Mouse (Mus musculus) skeletal muscle tissue, adult 2 months (tissue): ENCODE results near the gene Pllp.

Experiments
- DNase-seq: peaks from one replicate; pipeline ENCODE4 v3.0.0-alpha.2; 2012; ENCODE audit warnings: low read depth, low spot score

Gene Pllp

GRCm38 (mm10) chr8:94695994-94696384 is at the start of gene Pllp:
Pllp (minus strand) TSS chr8:94696278.
- no peak for DNase-seq

GRCm38 (mm10) chr8:94745476-94746184 is 49.6 kb upstream of the Pllp start, which contains the start of gene Ccl22:
Ccl22 (plus strand) TSS chr8:94745590.
- DNase-seq, result no peak

DNA sequence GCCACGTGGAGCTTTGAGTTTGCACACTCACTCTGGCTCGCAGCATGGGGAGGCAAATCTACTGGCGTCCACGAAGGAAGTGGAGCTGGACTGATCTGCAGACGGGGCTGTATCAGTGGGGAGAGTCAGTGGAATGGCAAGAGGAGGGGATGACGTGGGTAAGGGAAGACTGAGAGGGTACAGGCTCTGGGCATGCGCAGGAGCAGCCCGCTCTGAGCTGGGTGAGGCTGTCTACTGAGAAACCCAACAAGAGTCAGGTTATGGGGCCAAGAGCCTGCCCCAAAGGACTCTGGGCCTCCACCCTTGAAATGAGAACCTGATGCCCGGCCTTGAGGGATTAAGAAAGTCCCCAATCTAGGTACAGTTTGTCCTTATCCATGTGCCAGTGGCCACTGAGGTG is 48.9 kb upstream of the Pllp start:
- no peak for DNase-seq

DNA sequence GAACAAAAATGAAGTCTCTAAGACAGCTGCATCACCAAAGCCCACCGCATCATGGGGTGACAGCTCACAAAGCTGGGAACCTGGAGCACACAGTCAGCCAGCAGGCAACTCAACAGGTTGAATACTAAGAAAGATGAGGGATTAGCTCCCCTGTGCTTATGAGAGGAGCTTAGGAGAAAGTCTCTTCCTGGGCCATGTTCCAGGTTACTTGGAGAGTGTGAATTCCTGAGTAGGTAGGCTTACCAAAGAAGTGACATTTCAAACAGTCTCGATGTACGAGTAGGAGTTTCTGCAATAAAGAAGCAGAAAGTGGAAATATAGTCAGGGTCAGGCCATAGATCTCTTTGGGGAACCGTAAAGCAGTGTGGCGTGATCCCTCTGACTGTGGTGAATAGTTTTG is 48.4 kb upstream of the Pllp start:
- DNase-seq, result no peak

DNA sequence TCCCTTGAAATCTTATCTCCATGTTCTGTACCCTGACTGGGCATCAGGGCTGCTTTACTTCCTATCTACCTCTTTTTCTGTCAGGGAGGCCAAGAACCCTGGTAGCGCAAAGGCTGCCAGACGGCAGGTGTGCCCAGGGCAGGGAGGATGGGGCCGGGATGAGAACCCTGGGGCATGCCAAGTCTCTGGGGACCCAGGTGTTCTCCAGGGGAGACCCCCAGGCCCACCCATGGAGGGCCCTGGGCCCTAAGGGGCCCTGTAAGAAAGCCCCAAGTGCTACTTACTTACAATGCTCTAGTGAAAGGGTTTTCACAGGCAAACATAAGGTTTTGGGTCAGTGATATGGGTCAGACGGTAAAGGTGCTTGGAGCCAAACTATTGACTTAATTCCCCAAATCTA is 45.6 kb upstream of the Pllp start:
- DNase-seq, result no peak

GRCm38 (mm10) chr8:94740591-94740990 is 44.5 kb upstream of the Pllp start:
- no peak for DNase-seq

GRCm38 (mm10) chr8:94739829-94740228 is 43.8 kb upstream of the Pllp start:
- DNase-seq, result no peak

DNA sequence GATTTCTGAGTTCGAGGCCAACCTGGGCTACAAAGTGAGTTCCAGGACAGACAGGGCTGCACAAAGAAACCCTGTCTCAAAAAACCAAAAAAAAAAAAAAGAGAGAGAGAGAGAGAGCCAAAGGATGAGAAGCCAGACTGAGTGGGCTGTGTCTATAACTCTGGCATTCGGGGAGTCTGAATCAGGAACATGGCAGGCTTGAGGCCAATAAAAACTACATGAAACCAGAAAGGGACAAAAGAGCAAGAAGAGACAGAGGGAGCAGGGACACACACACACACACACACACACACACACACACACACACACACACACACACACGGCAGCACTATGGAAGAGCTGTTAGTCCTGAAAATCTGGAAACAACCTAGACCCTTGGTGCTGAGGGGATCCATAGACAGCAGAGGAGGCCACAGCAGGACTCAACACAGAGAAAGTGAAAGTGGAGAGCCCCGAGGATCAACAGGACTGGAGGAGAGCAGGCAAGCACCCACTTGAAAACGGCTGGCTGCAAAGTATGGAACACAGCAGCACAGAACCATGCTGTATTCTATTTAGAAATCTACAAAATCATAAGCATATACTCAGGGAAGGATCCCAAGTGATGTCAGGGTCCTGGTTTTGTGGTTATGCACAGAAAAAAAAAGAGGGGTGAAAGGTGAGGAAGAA is 39.5 kb upstream of the Pllp start:
- no peak for DNase-seq

DNA sequence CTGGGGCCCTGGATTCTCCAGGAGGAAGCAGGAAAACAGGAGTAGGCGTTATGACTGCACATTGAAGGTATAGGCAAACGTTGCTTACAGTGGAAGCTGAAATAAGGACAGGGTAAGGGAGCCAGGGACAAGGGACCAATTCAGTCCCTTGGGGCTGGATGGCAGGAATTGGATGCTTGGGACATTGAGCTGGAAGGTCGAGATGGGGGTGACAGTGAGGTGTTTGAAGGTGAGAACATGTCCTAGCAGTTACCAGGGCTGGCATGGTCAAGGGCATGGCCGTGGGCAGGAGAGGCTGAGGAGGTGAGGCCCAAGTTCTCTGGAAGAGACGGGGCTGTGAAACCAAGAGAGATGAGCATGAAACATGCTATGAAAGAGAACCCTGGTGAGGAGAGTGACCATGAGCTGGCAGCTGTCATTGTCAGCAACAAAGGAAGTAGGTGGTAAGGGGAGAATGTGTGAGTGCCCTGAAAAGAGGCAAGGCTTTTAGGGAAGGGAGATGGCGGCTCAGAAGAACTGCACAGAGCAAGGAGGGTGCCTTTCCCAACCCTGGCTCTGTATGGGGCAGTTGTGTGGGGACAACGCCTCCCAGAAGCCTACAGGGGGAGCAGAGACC is 38.8 kb upstream of the Pllp start:
- DNase-seq, result no peak

DNA sequence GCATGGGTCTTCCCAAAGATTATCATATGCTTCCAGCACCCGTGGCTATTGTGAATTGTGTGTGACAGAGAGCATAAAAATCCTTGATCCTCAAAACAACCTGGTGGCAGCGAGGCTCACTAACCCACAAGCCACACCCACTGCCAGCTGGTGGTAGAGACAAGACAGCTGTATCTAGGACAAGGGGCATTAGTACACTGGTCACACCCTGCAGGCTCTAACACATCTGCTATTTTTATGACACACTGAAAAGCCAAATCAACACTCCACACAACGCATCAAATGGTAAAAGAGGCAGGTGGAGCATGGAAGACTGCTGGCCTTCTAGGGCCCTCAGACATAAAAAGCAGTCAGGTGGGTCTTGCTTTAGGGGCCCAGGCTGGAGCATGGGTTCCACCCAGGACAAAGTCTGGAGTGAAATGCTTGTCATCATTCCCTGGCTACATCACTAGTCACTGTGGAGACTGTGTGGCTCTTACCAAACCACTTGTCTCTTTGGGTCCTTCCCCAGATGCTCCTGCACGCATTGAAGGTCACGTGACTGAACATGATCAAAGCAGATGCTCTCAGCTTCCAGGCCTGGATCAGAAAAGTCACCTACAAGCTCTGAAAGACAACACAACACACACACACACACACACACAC is 37.9 kb upstream of the Pllp start:
- peak; percentile 25 for DNase-seq

- no peak for DNase-seq
Measured at GRCm38 (mm10) chr8:94729301-94729700, 33.2 kb upstream of the Pllp start.

GRCm38 (mm10) chr8:94725998-94726397 is 29.9 kb upstream of the Pllp start:
- DNase-seq, result no peak

DNA sequence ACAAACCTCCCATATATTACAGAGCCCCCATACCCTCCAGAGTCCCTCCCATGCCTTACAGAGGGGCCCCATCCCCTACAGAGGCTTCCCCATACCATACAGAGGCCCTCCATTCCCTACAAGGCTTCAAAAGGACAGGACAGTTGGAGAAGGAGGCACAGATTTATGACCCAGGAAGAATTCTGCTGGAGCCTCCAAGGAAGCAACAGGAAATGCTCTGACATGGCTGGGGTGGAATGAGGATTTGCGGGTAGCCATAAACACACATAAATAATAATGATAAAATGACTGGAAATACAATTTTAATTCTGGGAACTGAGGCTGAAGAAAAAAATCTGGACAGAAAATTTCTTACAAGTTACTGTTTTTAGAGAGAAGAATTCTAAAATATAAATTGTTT is 20.8 kb upstream of the Pllp start:
- DNase-seq, result no peak

DNA sequence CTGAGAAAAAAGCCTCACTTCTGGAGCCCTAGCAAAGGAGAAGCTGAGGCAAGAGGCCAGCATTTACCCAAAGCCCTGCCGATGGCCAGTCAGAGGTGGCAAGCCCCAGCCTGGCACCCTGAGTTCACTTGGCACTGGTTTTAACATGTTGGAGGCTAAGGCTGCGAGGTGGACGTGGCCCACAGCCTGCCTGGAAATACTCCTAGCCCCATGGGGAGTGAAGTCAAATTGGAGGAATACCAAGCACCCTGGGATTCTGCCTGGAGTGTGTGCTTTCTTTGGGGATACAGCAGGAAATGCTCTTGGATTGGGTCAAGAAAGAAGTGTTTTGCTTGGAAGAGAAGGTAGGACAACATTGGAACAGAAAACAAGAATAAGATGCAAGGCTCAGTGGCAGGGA is 19.8 kb upstream of the Pllp start:
- no peak for DNase-seq

DNA sequence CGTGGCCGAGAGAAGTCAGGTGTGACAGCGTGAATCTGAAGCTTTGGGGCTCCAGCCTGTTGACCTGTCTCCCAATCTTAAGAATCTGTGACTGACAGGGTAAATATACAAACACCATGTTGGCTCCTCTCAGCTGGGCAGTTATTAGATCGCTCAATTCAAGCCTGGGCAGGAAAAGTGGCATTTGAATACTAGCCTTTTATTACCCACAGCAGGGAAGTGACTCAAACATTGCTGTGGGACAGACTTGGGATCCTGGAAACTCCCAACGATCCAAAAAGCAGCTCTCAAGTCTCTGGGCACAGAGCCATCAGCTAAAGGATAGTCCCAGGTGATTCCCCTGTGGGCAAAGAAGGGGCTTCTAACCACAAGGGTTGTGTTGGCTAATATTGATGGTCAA is 18.5 kb upstream of the Pllp start:
- no peak for DNase-seq

GRCm38 (mm10) chr8:94711160-94711718 is 15.2 kb upstream of the Pllp start:
- no peak for DNase-seq

GRCm38 (mm10) chr8:94710336-94710735 is 14.3 kb upstream of the Pllp start:
- no peak for DNase-seq

GRCm38 (mm10) chr8:94706732-94707395 is 10.8 kb upstream of the Pllp start:
- no peak for DNase-seq

DNA sequence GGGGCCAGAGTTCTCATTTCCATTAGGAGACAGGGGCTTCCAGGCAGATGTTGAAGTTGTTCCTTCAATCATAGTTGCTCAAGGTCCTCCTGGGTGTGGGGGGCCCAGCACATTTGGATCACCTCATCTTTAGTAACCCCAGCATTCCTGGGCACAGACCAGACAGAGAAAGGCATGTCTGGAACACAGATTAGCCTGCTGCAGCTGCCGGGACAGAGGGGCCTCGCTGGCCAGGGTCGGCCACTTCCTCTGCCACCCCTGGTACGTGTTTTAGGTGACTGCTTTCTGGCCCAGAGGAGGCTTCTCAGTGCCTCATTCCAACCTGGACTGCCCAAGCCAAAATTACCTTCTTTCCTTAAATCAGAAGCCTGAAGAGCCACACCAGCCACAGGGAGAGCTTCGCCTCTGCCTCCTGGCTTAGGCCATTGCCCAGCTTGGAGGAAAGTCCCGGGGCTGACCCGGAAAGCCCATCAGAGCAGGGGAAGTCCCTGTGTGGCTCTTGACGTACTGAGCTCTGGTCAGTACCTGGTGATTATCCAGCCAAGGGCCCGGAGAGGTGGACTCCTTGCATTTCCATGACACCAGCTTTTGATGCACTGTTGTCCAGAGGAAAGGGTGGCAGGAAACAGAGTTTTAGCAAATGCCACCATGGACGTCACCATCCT is 9.6 kb upstream of the Pllp start:
- DNase-seq, result no peak

- DNase-seq, result no peak
Measured at GRCm38 (mm10) chr8:94704669-94704984, 8.5 kb upstream of the Pllp start.

GRCm38 (mm10) chr8:94703972-94704668 is 8.0 kb upstream of the Pllp start:
- peak; percentile 98 for DNase-seq
